Mouse (Mus musculus): ENCODE data around the gene Rpa3. TPM values are rescaled to one million over a fixed set of nuclear protein-coding genes. Genes with fewer than 3 reads are reported as not detected.
A peak's percentile ranks its signal among the peaks of the same experiment; 100 is the strongest.

Rpa3 gene
- total and polyA plus RNA-seq, 3 experiments = 74.0 to 264 (median 107) TPM

- dilution Hi-C loops (cut with MboI; ENCODE audit: extremely low pct_ligation_motif_present, extremely low pct_unique_long_range_greater_than_20kb, low sequenced_read_pairs) = no loop called here
- H3K36me3 ChIP-seq (replicated peaks in 1 of 2; ENCODE audit: control insufficient read depth in 1 of 2, insufficient read depth in 1 of 2, low read length in 1 of 2) = peaks cover 7 to 15% of the 10 kb centered on the region in 2 experiments
Measured at GRCm38 (mm10) chr6:8278426-8279002, 19.5 kb upstream of the Rpa3 start.

DNA sequence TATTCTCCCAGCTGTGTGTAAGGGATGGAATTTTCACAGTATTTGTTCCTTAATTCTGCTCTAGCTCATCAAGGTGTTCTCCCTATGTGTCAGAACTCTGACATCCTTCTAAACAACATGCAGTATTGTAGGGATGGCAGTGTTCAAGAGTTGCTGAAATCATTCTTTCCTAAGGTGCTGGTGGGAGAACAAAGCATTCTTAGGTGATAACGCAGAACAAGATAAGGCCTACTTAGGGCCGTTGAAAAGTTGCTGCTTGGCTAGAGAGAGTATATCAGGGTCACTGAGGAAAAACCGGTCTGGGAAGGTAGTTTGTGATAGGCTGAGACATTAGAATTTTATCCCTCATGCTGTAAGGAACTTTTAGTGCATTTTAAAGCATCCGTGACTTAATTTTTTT lies 17.5 kb upstream of the Rpa3 start:
- no peak for TF ChIP-seq RCOR1 (conservative IDR thresholded peaks at IDR 0.05; ENCODE audit: low read depth, low read length)
- dilution Hi-C loops (cut with MboI; ENCODE audit: extremely low pct_ligation_motif_present, extremely low pct_unique_long_range_greater_than_20kb, low sequenced_read_pairs) = no loop called here

More at GRCm38 (mm10) chr6:8278426-8279002, 19.5 kb upstream of the Rpa3 start:
- peaks cover 4% of the 10 kb centered on the region for H3K9me3 ChIP-seq (replicated peaks; ENCODE audit: low read length)
- no peak overlapping the region for H3K4me3 ChIP-seq (replicated peaks in 1 of 3; ENCODE audit: low read depth in 2 of 3, low read length in 2 of 3, poor library complexity in 1 of 3)
- H3K9ac ChIP-seq (ENCODE audit: insufficient read depth, low read depth) = no peak overlapping the region
- H3K4me1 ChIP-seq (ENCODE audit: control insufficient read depth in 1 of 2, insufficient read depth in 2 of 2) = peaks cover 0 to 22% of the 10 kb centered on the region in 2 experiments; a peak in 2 of 4 replicates
- H3K4me2 ChIP-seq (ENCODE audit: insufficient read depth, low read depth, poor library complexity, severe bottlenecking) = no peak overlapping the region
- no peaks in the 10 kb centered on the region for H3K79me2 ChIP-seq (replicated peaks; ENCODE audit: control insufficient read depth, extremely low read depth, insufficient read depth, poor library complexity, severe bottlenecking)
- no peak overlapping the region for H3K27ac ChIP-seq (ENCODE audit: insufficient read depth, low read depth)
- peak; percentile 31 for DNase-seq (ENCODE audit: extremely low read depth)
- TF ChIP-seq SMC3 (IDR thresholded peaks at IDR 0.05; ENCODE audit: low read depth, low read length) = peak; percentile 33; the same call in 1 of the 2 replicates
- peak; percentile 29 to 55; a peak in 3 of 4 replicates for TF ChIP-seq CTCF (conservative IDR thresholded peaks at IDR 0.05 in 1 of 2, IDR thresholded peaks at IDR 0.05 in 1 of 2; ENCODE audit: low read depth in 2 of 2, low read length in 2 of 2)
- no peak for TF ChIP-seq SIN3A (IDR thresholded peaks at IDR 0.05; ENCODE audit: low read length)
- no peak for TF ChIP-seq UBTF (IDR thresholded peaks at IDR 0.05; ENCODE audit: low read depth, low read length)
- TF ChIP-seq MAFK (IDR thresholded peaks at IDR 0.05; ENCODE audit: insufficient replicate concordance, low read length) = peak; percentile 67; the same call in 1 of the 2 replicates
- TF ChIP-seq MAZ (IDR thresholded peaks at IDR 0.05; ENCODE audit: low read depth, low read length) = no peak
- H3K27me3 ChIP-seq (replicated peaks) = no peaks in the 10 kb centered on the region
- in situ Hi-C loops (cut with MboI; ENCODE audit: low pct_ligation_motif_present, low pct_unique_long_range_greater_than_20kb, low sequenced_read_pairs) = loop anchor here (25.0 kb wide), 1 partner anchor 409 kb away; no protein-coding TSS in a partner anchor

DNA sequence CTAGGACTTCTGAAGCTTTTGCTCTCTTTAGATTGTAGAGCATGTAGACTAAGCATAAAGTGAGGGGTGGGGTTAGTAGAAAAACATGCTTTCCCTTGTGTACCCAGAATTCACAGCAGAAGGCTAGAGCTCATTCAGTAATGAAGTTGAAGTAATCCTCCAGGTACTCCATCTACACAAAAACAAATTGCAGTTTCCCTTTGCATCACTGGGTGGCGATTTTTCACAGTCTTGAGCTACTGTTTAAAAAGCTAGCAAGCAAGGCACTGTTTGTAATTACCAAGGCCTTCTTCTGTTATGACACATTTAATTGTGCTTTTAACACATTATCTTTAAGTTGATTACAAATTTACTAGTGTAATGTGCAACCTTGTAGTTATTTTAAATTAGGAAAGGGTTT lies 16.1 kb upstream of the Rpa3 start:
- Histone ChIP-seq H3K79me2 (replicated peaks; ENCODE audit: control insufficient read depth, extremely low read depth, insufficient read depth, poor library complexity, severe bottlenecking) (no peaks in the 10 kb centered on the region), H3K27ac (ENCODE audit: insufficient read depth, low read depth) (no peak overlapping the region), H3K4me1 (ENCODE audit: control insufficient read depth in 1 of 2, insufficient read depth in 2 of 2) (peaks cover 0 to 31% of the 10 kb centered on the region in 2 experiments; a peak in 2 of 4 replicates), H3K4me3 (replicated peaks in 1 of 3; ENCODE audit: low read depth in 2 of 3, low read length in 2 of 3, poor library complexity in 1 of 3) (no peak overlapping the region), H3K4me2 (ENCODE audit: insufficient read depth, low read depth, poor library complexity, severe bottlenecking) (no peak overlapping the region), H3K27me3 (replicated peaks) (no peaks in the 10 kb centered on the region), H3K9me3 (replicated peaks; ENCODE audit: low read length) (peaks cover 4% of the 10 kb centered on the region), H3K9ac (ENCODE audit: insufficient read depth, low read depth) (no peak overlapping the region), H3K36me3 (replicated peaks in 1 of 2; ENCODE audit: control insufficient read depth in 1 of 2, insufficient read depth in 1 of 2, low read length in 1 of 2) (peaks cover 10 to 21% of the 10 kb centered on the region in 2 experiments)
- DNase-seq (ENCODE audit: extremely low read depth) = peak; percentile 81
- dilution Hi-C loops (cut with MboI; ENCODE audit: extremely low pct_ligation_motif_present, extremely low pct_unique_long_range_greater_than_20kb, low sequenced_read_pairs) = no loop called here
- in situ Hi-C loops (cut with MboI; ENCODE audit: low pct_ligation_motif_present, low pct_unique_long_range_greater_than_20kb, low sequenced_read_pairs) = loop anchor here (25.0 kb wide), 1 partner anchor 412 kb away; no protein-coding TSS in a partner anchor
- no peak for TF ChIP-seq ZMIZ1 (IDR thresholded peaks at IDR 0.05; ENCODE audit: low read depth, low read length)
- peak; percentile 14; the same call in 1 of the 2 replicates for TF ChIP-seq TCF12 (IDR thresholded peaks at IDR 0.05; ENCODE audit: low read depth, low read length)
- peak; percentile 76 for TF ChIP-seq ZC3H11A (IDR thresholded peaks at IDR 0.05; ENCODE audit: low read depth, low read length)
- TF ChIP-seq MAZ (IDR thresholded peaks at IDR 0.05; ENCODE audit: low read depth, low read length) = no peak
- TF ChIP-seq MXI1 (IDR thresholded peaks at IDR 0.05; ENCODE audit: low read depth, low read length) = no peak
- TF ChIP-seq HCFC1 (IDR thresholded peaks at IDR 0.05; ENCODE audit: low read depth, low read length) = no peak
- no peak for TF ChIP-seq SIN3A (IDR thresholded peaks at IDR 0.05; ENCODE audit: low read length)
- no peak for TF ChIP-seq BHLHE40 (IDR thresholded peaks at IDR 0.05; ENCODE audit: low read depth, low read length)
- no peak for TF ChIP-seq RCOR1 (conservative IDR thresholded peaks at IDR 0.05; ENCODE audit: low read depth, low read length)
- TF ChIP-seq IRF4 (IDR thresholded peaks at IDR 0.05; ENCODE audit: low read depth, low read length) = peak; percentile 47; the same call in 1 of the 2 replicates
- TF ChIP-seq MAX (IDR thresholded peaks at IDR 0.05; ENCODE audit: low read length) = no peak
- no peak for TF ChIP-seq MEF2A (IDR thresholded peaks at IDR 0.05; ENCODE audit: borderline replicate concordance, low read depth, low read length)
- no peak for TF ChIP-seq UBTF (IDR thresholded peaks at IDR 0.05; ENCODE audit: low read depth, low read length)
- TF ChIP-seq SMC3 (IDR thresholded peaks at IDR 0.05; ENCODE audit: low read depth, low read length) = peak; percentile 86
- TF ChIP-seq POLR2AphosphoS2 (IDR thresholded peaks at IDR 0.05; ENCODE audit: low read depth, low read length) = no peak
- TF ChIP-seq USF2 (conservative IDR thresholded peaks at IDR 0.05; ENCODE audit: low read depth, low read length) = no peak
- TF ChIP-seq CTCF (conservative IDR thresholded peaks at IDR 0.05 in 1 of 2, IDR thresholded peaks at IDR 0.05 in 1 of 2; ENCODE audit: low read depth in 2 of 2, low read length in 2 of 2) = peak; percentile 13 to 83; a peak in 2 of 4 replicates
- no peak for TF ChIP-seq TBP (conservative IDR thresholded peaks at IDR 0.05; ENCODE audit: low read depth, low read length)
- TF ChIP-seq MAFK (IDR thresholded peaks at IDR 0.05; ENCODE audit: insufficient replicate concordance, low read length) = no peak
- TF ChIP-seq CHD1 (IDR thresholded peaks at IDR 0.05; ENCODE audit: low read depth, low read length) = no peak
- no peak for TF ChIP-seq PAX5 (IDR thresholded peaks at IDR 0.05; ENCODE audit: low read length)
- TF ChIP-seq RAD21 (IDR thresholded peaks at IDR 0.05; ENCODE audit: low read depth, low read length) = peak; percentile 91

More for the DNA sequence above, 17.5 kb upstream of the Rpa3 start:
- Histone ChIP-seq H3K9me3 (replicated peaks; ENCODE audit: low read length) (peaks cover 4% of the 10 kb centered on the region), H3K27me3 (replicated peaks) (no peaks in the 10 kb centered on the region), H3K79me2 (replicated peaks; ENCODE audit: control insufficient read depth, extremely low read depth, insufficient read depth, poor library complexity, severe bottlenecking) (no peaks in the 10 kb centered on the region), H3K27ac (ENCODE audit: insufficient read depth, low read depth) (no peak overlapping the region), H3K4me3 (replicated peaks in 1 of 3; ENCODE audit: low read depth in 2 of 3, low read length in 2 of 3, poor library complexity in 1 of 3) (no peak overlapping the region), H3K9ac (ENCODE audit: insufficient read depth, low read depth) (no peak overlapping the region), H3K36me3 (replicated peaks in 1 of 2; ENCODE audit: control insufficient read depth in 1 of 2, insufficient read depth in 1 of 2, low read length in 1 of 2) (peaks cover 7 to 18% of the 10 kb centered on the region in 2 experiments), H3K4me1 (ENCODE audit: control insufficient read depth in 1 of 2, insufficient read depth in 2 of 2) (peaks cover 0 to 22% of the 10 kb centered on the region in 2 experiments; a peak in 2 of 4 replicates), H3K4me2 (ENCODE audit: insufficient read depth, low read depth, poor library complexity, severe bottlenecking) (no peak overlapping the region)
- in situ Hi-C loops (cut with MboI; ENCODE audit: low pct_ligation_motif_present, low pct_unique_long_range_greater_than_20kb, low sequenced_read_pairs) = loop anchor here (25.0 kb wide), 1 partner anchor 411 kb away; no protein-coding TSS in a partner anchor
- no peak for DNase-seq (ENCODE audit: extremely low read depth)
